Mouse (Mus musculus) left cerebral cortex, adult 18-20 months (tissue): ENCODE measurements around the gene Mphosph9. TPM values are rescaled to one million over a fixed set of nuclear protein-coding genes. Genes with fewer than 3 reads are reported as not detected.

Experiments
- DNase-seq, 2 experiments: peaks; one replicate each; pipeline ENCODE4 v3.0.0; 2021 to 2022; ENCODE audit warnings: low spot score in 2 of 2, mixed read lengths in 1 of 2
- total RNA-seq, 2 experiments: library from RNA; stranded (reverse); gene quantifications; 2 replicates each; pipeline ENCODE4 v1.2.3; 2021

The Mphosph9 gene
- total RNA-seq, 2 experiments from 2014 or later = 13.8 to 22.5 TPM

DNA sequence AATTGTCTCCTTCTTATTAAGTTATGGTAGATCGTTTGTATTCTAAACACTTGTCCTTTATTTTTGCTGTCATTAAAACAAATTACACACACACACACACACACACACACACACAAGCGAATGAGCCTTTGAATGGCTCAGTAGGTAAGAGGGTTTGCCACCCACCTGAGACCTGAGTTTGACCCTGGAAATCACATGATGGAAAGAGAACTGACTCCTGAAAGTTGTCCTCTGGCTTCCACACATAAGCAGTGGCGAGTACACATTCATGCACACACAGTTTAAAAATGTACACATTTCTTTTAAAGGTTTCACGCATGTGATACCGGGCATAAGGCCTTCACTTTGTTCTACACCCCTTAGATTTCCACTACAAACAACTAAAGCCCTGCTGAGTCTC is 57.5 kb downstream of the Mphosph9 start:
- DNase-seq = no peak

DNA sequence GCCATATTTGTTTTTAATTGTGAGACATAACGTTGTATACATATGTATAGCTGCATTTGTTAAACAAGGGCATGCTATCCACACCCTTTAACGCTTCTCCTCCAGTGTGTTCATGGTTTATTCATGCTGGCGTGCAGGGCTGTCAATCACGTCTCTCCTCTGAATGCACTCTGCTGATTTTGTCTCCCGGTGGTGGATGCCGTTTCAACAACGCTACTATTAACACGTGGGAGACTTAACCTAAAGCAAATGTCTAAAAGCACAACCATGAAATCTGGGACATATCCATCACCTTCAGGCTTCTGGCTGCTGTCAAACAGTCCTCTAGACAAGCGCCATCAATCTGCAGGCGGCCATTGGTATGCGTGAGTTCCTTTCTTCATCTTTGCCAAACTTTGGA is 58.1 kb downstream of the Mphosph9 start:
- no peak for DNase-seq

DNA sequence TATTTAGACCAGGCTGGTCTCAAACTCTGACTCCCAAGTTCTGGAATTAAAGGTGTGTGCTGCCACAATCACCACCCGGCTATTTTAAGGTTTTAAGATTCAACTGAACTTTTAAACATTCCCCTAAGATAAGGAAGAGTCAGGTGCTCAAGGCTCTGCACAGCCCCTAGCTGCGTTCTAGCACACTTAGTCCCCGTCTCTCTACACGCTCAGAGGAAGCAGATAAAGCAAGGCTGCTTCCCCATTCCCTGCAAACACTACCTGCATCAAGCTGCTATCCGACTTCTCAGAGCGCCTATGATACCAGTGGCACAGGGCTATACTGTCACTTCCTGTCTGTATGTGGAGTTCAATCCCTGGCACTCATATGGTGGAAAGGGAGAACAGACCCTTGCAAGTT is 60.1 kb downstream of the Mphosph9 start:
- no peak for DNase-seq

DNA sequence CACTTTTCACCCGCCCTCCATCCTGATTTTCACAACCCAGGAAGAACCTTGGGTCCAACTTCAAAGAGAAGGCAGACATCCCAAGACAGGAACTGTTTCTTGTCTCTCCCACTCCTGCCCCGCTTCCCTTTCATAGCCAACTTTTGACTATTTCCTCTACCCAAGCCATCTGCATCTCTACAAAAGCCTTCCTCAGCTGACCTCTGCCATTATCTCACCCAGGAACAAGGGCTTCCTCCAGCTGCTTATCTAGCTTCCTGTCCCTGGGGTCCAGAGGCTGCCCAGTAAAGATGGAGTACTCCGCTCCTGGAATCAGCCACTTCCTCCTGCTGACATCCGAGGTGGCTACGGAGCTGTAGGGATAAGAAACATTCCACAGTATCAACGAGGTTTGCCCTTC is 61.0 kb downstream of the Mphosph9 start:
- no peak for DNase-seq

DNA sequence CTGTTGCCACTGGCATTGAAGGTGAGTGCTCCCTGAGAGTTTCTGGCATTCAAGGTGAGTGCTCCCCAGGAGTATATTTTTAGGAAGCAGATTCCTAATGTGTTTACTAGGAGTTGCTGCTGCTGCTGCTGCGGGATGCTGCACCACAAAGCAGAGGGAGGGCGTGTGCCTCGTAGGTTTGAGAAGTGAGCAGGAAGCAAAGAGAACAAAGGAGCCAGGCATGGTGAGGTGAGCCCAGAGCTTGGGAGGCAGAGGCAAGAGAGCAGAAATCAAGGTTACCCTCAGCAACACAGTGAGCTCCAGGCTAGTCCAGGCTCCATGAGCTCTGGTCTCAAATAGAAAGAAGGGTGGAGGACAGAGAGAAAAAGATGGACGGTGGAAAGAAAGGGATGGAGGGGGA is 64.5 kb downstream of the Mphosph9 start:
- no peak for DNase-seq

- no peak for DNase-seq
Measured at GRCm38 (mm10) chr5:124262090-124262489, 65.7 kb downstream of the Mphosph9 start.

- no peak for DNase-seq
Measured at GRCm38 (mm10) chr5:124259133-124259532, 68.6 kb downstream of the Mphosph9 start.

DNA sequence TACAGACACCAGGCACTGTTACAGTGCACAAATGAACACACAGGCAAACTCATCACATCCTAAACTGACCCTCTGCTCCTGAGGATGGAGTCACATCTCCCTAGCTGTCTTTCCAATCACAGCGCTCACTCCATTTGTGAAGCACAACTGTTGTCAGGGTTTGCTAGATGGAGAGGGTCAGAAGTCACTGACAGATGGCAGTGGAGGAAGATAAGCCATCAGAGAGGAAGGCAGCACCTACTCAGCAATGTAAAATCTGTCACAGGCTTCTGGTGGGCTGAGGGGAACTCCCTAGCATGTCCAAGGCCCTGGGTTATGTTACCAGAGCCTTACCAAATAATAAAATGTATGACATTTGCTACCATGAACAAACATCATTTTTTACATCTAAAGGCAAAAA is 69.7 kb downstream of the Mphosph9 start:
- DNase-seq = no peak

- DNase-seq = no peak
Measured at GRCm38 (mm10) chr5:124255141-124255540, 72.6 kb downstream of the Mphosph9 start.

DNA sequence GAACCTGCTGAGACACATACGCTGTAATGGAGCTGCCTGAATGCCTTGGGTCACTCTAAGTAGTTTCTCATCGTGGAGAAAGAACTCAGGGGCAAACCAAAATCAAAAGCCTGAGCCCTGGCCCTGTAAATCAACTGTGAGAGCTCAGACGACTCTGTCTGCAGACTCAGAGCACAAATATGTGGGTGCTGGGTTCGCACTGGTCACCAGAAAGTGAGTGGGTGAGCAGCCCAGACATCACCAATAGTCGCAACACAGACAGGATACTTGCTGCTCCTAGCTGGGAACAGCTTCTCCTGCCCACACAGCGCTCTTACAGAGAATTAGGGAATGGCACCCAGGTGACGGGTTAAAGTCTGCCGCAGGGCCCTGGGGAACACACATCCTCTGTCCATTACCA is 74.2 kb downstream of the Mphosph9 start:
- DNase-seq = no peak

DNA sequence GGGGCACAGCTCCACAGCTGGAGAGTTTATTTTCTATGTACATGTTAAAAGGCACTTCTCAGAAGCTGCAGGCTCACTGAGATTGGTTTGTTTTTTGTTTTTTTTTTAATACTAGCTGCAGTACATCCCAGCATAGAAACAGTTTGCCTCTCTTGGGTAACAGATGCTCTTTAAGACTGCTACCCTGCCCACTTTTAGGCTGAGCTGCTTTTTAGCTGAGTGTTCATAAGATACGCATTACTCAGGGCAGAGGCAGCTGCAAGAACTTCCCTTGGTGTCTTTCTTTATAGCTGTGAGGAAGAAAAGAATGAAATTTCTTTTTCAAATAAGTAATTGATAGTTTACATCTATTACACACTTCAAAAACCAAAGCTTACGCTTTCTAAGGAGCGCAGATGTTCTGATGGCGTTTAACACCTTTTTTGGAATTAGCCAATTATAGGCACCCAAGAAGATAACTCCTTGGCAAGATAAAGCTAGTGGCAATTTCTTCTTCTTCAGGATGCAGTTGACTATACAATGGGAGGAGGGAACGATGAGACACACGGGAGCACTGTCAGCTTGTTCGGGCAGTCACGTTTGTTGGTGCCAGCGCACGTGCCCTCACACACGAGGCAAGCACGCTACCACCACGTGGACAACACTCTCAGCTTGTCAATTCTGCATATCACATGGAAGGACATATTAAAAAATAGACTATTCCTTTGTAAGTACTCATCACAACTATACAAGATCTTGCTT is 75.0 kb downstream of the Mphosph9 start:
- DNase-seq = no peak

DNA sequence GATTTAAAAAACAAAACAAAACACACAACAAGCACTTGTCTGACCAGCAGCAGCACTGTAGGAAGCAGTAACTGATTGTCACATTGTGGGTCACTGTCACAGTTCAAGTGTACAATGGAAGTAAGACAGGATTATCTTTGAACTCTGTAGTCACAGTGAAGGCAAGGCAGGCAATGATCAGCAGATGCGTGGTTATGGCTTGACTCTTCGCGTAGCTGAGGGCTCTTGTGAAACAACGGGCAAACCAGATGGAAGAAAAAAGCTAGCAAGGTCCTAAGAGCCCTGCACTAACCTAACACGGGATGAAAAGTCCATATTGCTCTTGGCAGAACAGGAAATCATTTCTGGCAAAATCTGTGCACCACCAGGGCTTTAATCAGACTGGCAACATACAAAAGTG is 76.7 kb downstream of the Mphosph9 start:
- no peak for DNase-seq

- peak in 1 of 2 experiments; percentile 55 for DNase-seq
Measured at GRCm38 (mm10) chr5:124249614-124250591, 77.9 kb downstream of the Mphosph9 start, which contains the start of gene Pitpnm2. Gene Pitpnm2 (minus strand): TSS chr5:124249760.

DNA sequence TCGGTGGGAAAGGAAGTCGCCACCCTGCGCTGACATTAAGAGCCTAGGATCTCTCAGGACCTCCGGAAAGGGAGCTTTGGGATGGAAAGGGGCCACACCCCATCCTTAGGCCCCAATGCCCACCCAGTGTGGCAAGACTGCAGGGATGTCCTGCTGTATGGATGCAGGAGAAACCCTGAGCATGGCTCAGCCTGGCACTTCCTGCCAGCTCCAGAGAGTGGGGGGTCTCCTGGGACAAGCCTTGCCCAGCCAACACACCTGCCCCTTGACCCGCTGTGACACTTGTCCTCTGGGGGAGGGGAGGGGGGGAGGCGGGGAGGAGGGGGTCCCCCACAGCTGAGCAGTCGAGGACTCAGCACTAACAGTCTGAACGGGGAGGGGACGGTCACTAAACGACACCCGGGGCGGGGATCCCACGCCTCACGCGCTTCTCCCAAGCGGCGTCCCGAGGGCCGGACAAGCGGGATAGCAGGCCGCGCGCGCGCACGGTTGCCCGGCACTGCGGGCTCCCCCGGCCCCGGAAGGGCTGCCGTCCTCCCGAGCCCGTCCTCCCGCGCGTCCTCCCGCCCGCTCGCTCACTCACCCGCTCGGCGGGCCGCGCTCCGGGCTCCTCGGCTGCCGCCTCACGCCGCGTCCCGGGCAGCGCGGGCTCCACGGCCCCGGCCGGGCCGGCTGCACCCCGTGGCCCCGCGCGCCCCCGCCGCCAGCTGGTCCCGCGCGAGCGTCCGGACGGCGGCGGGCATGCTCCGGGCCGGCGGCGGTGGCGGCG is 78.7 kb downstream of the Mphosph9 start:
- DNase-seq = peak in 1 of 2 experiments; percentile 45

DNA sequence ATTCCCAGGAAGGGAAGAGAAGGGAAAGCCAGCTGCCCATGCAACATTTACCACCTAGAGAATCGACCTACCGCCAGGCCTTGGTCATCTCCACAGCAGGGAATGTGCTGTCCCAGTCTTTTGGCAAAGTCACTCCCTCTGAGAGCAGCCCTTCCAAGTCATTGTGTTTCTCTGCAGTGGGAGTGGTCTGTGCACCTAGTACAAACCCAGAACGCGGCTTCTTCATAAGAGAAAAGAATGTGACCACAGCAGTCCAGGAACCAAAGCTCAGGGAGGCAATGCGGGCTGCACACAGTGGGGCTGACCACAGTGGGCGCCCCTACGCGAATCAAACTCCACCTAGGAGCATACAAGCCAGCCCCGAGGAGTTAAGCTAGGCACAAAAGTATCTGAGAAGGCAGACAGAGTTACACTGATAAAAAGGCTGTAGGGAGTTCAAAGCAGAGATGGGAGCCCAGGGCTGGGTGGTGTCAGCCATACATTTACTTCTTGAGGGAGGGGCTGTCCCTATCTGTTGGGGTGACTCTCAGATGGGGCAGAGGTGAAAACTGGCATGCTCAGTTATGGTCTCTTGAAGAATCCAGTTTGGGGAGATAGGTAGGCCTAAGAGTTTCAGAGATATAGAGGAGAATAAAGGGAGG is 79.7 kb downstream of the Mphosph9 start:
- DNase-seq = no peak

DNA sequence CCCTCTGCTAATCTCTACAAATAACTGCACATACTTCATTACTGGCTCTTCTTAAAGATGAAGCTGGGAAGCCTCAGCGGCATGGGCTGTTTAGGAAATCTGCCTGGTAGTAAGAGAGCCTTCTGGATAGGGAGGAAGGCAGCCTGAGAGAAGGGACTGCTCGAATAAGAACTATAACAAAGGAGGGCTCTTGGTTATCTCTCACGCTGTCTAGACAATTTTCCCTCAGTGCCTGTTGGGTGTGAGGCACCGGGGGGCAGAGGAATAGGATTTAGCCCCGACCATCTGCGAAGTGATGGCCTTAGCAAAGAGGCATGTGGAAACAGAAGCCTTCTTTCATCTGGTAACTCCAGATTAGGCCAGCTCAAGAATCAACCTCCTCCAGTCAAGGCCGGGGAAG is 80.5 kb downstream of the Mphosph9 start:
- DNase-seq = no peak

DNA sequence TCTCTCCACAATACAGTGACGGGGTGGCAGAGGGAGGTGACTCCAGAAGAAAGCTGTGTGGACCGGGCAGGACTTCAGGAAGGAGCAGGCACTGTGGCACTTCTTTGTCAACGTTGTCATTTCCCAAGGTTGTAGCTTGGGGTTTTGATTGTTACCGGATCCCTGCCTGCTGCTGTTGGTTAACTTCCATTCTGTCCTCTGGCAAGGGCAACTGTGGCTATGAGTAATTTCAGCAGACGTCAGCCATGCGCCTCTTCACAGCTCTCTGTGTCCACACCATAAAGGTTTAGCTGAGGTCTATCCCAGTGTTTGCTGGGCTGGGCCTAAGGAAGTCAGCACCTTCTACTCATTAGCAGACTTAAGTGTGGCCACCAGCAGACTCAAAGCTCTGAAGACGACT is 82.9 kb downstream of the Mphosph9 start:
- no peak for DNase-seq

- no peak for DNase-seq
Measured at GRCm38 (mm10) chr5:124244449-124244848, 83.3 kb downstream of the Mphosph9 start.

GRCm38 (mm10) chr5:124243236-124243901 is 84.4 kb downstream of the Mphosph9 start:
- DNase-seq = no peak

GRCm38 (mm10) chr5:124241686-124242444 is 85.9 kb downstream of the Mphosph9 start:
- no peak for DNase-seq
